Mouse (Mus musculus) spleen, postnatal 10 days (tissue): ENCODE results near the gene Dek.
A peak's percentile ranks its signal among the peaks of the same experiment; 100 is the strongest.

Experiments
- DNase-seq, 2 experiments: peaks; one replicate each; pipeline ENCODE4 v3.0.0; 2021 to 2022; ENCODE audit warnings: low spot score in 2 of 2

Dek gene

DNA sequence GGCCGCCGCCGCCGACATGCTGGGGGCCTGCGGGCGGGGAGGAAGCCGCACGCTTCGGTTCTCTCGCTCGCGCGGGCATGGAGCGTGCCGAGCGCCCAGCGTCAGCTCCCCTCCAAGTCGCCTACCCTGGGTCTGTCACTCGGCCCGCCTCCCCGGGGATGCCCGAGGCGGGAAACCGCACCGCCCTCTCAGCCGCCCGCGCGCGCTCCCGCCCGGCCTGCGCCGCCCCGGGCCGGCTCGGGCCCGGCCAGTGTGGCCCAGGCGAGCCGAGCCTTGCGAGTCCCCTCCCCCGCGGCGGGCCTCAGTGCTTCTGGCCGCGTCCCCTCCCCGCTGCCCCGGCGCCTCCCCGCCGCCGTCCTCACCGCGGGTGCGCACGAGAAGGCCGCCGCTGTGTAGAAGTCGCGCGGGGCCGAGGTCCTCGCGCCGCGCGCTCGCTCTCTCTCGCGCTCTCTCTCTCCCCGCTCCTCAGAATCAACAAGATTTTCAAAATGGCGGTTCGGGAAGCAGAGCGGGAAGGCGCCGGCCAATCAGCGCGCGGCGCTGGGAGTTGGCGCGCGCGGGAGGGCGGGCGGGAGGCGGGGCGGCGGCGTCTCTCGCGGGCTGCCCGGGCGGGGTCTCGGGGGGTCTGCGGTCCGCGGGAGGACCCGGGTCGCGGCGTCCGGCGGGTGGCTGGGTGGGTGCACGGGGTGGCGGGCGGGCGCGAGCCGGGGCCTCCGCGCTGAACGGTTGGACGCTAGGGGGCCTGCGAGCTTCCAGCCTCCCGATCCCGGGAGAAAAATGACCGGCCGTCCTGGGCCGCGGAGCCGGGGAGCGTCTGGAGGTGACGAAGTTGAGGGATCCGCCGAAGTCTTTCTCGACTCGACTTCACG, at the start of gene Dek:
TSS of gene Dek (minus strand) at position 491 of the 869 bp plus-strand sequence.
- peak; percentile 86 to 88 for DNase-seq

DNA sequence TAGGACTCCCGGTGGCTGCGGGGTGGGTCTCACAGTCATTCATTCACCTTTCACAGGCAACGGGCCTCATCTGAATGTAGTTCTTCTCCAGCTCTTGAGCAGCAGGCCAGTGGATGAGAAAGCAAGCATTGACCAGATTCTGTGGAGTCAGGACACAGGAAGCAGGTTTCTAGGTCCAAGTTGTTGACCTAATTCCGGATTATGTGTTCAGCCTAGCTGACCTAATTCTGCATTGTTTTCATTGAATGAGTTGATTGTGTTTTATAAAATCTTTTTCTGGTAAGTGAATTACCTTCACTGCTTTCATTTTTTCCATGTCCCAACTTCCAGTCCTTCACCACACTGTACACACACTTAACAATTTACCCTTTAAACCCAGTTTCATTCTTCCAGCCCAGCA, 48.9 kb upstream of the Dek start:
- no peak for DNase-seq

DNA sequence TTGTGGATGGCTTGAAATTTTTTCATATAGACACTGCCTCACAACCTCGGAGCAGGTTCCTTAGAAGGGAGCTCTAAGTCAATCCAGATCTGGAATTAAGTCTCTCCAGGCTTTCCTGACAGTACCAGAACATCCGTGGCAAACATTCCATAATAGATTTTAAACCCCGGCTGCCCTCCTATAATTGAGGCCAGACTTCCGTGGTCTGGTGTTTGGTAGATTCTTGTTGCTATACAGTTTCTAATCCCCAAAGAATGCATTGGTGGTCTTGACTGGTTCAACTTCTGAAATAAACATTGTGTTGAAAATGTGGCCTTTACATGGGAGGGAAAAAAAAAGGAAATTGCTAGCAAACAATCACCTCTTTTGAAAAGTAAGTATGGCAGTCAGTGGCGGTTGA, 47.2 kb upstream of the Dek start:
- DNase-seq = no peak

DNA sequence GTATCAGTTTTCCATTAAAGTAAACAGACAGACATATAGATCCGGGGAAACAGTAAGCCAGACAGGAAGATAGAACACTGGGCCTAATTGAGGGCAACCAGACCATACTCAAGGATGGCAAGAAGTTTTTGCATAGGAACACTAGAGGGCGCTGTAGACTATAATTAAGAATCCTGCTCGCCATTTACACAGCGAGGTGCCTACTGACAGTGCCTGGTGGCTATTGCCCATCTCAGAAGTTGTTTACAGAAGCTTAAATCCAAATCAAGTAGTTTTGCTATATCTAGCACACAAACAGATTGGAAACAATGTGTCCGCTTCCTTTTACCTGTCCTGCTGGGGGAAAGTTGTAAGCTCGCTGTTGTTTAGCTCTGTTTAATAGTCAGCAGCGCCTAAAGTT, 46.4 kb upstream of the Dek start:
- peak in 1 of 2 experiments; percentile 25 for DNase-seq

DNA sequence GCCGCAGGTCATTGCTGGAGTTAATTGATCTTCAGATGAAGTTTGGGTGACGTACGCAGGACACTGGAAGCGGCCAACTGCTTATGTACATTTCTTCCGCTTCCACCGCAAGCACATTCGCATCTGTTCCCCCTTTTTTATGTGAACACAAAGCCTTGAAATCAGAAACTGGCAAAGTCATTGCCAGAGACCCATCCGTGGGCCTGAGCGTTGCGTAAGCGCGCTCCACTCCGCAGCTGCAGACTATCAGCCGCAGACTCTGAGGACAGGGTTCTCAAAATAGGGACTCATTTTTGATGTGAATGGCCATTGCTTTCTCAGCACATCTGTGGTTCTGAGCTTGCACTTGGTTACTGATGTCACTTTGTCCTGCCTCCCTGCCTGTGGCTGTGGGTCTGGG, 45.1 kb upstream of the Dek start:
- DNase-seq = no peak

DNA sequence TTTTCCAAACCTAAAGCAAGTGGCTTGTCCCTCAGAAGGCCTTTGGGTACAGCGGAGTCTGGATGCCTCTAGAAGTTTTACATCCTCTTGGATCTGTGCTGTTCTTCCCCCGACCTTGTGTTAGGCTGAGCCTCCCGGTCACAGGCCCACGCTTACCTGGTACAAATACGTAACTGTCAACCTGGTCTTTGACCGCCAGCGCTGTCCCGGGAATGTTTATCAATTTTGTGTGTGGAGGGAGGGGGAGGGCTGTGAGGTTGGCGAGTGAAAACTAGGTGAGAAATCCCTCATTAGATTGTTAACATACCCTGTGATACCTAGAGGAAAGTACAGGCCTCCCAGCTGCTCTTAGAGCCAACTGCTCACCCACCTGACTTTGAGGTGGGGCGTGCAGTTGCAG, 44.0 kb upstream of the Dek start:
- DNase-seq = no peak

DNA sequence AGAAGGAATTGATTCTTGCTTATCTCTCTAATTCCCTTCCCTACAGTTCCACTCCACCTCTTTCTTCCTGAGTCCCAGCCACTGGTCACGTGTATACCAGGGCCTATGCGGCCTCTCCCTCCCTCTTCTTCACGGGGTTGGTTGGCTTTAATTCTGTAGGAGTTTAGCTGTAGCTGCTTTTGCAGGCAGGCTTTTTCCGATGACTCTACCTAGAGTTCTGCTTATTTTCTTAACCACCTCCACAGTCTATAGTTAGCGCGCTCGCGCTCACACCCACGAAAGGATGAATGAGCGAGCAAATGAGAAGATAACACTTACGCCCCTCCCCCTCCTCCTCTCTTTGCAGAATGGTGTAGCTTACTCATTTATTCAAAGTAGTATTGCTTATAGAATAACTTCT, 42.6 kb upstream of the Dek start:
- no peak for DNase-seq

DNA sequence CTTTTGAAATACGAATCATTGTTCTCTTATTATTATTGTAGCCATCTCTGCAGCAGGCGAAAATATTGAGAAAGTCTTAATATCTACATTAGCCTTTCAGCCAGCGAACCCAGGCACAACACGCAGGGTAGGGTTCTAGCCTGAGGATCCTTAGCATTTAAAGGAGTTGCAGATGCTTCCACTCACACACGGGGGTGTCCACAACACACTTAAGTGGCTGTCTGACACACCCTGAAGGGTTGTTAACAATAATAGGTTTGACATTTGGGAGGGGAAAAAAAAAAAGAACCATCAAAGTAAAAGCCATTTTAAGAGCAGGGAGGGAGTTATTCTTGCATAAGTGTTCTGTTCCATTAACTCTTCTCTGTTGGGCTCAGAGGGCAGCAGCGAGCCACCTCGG, 40.4 kb upstream of the Dek start:
- no peak for DNase-seq

DNA sequence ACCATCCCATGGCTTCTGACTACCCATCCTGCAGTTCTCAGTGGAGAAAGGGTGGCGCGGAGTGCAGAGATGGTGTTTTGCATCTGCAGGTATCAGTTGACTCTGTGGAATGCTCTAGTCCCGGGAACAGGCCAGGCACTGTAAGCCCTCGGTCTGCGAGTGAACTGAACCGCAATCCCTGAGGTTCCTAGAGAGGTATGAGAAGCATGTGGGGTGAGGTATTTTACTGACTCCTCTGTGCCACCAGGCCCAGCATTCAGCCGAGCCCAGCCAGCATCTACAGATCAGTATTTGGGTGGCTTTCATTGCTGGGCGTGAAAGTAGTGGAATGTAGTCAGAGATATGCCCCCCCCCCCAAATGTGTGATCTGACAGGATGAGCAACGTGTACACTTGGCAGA, 39.9 kb upstream of the Dek start:
- no peak for DNase-seq

DNA sequence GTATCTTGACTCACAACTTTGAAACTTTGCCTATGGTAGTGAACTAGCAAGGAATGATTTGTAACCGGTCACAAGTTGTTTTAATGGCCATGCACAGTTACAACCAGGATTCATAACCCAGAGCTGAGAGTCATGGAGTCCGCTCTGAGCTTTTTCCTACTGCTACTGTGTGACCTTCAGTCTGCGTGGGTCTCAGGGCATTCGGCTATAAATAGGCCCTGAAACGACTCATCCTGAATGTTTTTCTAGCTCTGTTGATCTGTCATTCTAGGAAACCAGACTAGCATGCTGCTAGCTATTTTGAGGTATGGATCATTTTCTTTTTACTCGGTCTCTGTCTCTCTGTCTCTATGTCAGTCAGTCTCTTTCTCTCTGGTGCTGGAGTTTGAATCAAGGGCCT, 36.8 kb upstream of the Dek start:
- no peak for DNase-seq

DNA sequence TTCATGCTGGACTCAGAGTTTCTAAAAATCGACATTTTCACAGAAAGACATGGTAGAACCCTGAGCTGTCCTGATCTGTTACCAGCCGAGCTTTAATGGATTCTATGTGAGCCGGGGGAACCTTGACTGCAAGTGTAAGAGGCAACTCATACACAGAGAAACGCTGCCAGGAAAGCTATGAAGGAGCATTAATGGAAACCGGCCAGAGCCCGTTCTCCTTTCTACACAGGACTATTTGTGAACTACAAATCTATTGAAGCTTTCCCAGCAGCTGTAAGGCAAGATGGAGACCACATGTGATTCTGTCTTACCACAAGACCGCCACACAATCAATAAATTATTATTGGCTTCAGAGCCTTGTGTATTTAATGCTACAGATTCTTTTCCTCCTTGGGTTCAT, 29.7 kb upstream of the Dek start:
- DNase-seq = no peak

DNA sequence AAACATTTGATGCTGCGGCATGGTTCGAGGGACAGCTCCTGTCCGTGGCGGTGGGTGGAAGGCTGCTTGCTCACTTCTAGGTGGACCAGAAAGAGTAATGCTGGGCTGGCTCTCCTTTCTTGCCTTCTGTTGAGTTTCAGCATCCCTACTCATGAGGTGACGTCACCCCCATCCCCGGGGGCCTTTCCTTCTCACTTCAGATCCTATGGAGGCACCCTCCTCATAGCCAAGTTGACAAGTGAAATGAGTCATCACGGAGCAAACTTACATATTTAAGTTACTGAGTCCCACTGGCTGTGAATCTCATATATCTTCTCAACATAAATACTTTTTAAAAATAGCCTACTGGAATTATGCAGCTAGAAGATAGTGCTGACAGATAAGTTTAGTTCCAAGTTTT, 28.8 kb upstream of the Dek start:
- DNase-seq = no peak

DNA sequence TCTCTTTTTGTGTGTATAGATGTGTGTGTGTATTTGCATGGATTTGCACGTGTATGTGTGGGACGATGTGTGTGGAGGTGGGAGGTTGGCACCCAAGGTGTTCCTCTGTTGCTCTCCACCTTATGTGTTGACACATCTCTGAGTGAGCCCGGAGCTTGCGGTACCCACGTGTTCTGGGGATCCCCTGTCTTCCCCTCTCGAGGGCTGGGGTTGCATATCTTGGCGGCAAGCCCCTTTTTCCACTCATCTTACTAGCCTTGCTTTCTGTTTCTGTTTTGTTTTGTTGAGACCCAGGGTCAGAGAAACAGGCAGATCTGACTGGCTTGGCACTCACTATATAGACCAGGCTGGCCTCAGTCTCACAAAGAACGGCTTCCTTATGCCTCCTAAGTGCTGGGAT, 27.1 kb upstream of the Dek start:
- DNase-seq = peak in 1 of 2 experiments; percentile 10

DNA sequence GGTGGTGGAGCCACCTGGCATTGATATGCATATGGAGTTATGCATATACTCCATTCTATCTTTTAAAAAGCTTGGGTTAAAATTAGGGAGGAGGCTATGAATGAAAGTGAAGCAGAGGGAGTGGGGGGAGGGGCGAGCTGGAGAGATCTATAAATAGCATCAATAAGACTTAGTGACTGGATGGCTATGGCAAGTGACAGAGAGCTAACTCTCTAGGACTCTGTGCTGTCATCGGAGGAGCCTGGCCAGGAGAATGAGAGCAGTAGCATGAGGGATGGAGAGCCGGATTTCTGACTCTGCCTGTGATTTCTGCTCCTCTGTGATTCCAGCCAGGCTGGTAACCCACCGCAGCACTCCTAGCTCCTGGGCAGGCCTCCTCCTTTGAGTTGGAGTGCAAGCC, 23.1 kb upstream of the Dek start:
- no peak for DNase-seq

DNA sequence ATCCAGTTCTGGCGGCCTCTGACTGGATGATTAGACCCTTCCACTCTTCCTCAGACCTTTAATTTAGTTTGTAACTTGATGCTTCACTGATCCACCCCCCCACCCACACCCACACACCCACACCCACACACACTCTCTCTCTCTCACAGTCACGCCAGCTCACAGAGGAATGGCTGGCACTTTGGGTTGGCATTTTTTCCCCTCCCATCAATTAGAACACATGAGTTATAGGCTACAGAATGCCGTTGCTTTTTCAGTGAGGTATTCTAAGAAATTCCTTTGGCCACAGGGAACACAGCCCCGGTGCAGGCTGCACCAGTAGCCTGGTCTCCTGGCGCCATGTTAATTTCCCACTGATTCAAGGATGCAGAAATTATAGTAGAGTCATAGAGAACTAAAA, 19.6 kb upstream of the Dek start:
- DNase-seq = no peak

DNA sequence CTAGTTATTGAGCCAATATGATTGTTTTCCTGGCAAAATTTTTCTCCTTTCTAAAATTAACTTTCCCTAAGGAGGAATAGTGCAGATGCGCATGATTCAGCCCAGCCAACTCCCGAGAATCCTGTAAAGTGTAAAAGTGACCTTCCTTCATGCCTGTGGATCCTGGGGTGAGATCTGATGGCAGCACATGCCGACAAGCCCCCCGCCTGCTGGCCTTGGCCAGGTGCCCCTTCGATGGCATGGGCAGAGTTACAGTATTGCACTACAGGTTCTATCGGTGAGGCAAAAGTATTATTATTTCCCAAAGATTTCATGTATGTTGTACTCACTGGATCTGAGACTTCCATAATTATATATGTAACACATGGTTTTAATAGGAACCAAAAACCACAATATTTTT, 19.0 kb upstream of the Dek start:
- no peak for DNase-seq

DNA sequence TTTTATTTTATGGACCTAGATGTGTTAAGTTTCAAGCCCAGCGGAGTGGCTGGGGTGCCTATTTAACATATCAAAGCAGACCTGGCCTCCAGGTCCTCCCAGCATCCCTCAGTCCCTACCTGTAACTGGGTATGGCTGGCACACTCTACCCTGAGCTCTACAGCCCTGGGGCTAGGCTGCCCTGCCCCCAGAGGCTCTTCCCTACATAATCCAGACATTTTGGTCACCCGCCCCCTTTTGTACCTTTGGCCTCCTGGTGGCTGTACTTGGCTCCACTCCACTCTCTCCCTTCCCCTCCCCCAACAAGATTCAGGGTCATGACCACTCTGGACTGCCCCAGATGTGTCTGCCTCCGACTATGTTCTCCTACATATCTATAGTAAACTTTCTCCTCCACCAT, 18.4 kb upstream of the Dek start:
- DNase-seq = no peak

DNA sequence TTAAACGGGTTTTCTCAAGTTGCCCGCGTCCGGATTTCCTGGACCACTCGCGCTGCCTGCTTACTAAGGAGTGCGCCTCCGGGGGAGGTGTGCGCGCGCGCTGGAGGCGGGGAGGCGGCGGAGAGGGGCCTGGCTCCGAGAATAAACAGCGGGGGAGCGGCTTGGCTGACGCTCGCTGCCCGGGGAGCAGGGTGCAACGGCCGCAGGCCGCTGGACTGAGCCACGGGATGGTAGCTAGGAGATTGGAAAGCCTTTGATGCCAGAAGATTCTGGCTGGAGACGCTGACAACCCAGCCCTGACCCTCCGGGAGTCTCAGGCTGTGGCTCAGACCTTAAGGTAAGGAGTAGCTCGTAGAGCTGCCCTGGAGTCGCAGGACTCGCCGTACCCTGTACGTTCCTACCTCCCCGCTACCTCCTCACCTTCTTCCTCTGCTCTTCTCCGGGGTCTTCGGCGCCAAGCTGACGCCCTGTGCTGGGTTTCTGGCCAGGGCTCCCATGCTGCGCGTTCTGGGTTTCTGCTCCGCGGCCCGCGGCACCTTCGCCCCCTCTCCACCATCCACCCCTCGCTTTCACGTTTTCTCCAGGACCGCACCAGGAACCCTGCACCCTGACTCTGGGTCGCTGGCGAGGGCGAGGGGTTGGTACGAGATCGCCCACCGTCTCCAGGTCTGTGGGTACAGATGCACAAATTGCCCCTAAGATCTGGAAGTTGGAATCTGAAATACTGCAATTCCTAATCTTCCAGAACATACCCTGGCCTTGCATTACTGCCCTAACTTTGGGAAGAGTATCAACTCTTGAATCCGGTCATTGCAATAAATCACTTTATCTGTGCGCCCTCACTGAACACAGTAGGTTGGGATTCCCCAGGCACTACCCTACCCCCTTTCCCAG, 16.8 kb upstream of the Dek start, which contains the start of gene Rnf144b:
TSS of gene Rnf144b (plus strand) at position 120 of the 894 bp plus-strand sequence.
- peak; percentile 19 to 41 for DNase-seq

DNA sequence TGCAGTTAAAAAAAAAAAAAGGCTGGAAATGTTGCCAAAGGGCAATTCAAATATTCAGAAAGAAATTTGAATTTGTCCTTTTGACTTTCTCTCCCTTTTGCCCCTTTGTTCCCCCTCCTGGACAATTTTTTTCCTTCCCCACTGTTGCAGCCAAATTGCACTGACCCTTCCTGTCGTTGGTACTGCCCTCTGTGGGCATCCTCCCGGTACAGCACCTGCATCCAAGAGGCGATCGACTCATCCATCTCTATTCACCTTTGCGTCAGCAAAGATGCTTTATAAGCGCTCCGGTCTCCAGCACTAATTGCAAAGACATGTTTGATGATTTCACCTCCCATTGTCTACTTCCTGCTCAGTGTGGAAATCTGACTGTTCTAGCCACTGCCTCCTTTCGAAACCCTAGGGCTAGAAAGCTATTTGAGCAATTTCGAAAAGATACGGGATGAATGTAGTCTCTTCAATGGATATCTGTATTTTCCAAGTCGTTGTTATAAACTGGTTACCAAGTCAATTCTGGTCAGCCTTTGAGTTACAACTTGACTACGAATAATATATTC, 15.4 kb upstream of the Dek start:
- peak in 1 of 2 experiments; percentile 21 for DNase-seq

DNA sequence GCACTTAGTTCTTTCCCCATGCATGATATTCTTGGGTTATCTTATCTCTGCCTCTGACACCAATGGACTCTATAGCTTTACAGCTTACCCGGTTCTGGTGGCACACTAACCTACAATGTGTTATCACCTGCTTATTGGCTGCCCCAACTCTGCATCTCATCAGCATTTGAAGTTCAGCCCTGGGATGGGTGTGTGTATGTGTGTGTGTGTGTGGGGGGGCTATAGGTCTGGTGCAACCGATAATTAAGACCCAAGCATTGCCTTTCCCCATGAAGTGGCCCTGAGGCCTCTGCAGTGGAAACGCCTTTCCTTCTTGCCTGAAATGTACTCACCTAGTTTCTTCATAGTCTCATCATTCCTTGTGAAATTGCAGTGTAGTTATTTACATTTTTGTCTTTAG, 10.0 kb upstream of the Dek start:
- DNase-seq = peak in 1 of 2 experiments; percentile 13

DNA sequence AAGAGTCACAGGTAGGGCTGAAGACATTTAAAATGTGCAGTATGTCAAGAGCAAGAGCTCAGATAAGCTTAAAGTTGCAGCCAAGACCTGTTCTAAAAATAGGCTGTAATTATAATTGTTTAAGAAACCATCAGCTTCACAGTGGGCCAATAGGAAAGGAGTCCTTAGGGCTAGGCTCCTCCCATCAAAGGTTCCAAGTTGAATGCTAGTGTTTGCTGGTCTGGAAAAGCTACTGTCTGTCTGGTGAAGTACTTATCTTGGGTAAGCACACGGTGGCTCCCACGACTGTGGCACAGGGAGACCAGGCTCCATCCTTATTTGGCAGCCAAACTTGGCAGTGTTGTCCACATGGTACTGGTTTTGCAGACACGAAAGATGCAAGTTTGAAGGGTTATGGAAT, 6.9 kb upstream of the Dek start:
- DNase-seq = peak; percentile 49 to 72

DNA sequence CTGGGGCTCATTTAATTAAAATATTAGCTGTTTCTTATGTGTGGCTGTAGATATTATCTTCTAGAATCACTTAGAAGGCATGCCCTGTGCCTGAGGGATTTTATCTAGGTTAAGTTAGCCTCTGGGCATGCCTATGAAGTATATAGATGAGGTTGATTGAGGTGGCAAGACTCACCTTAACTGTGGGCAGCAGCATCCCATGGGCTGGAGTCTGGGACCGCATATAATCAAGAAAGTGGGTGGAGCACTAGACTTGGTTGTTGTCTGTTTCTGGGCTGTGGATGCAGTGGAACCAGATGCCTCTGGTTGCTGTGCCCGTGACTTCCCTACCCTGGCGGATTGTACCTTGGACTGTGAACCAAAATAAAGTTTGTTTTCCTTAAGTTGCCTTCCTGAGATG, 6.1 kb upstream of the Dek start:
- peak; percentile 29 to 31 for DNase-seq
